In genomic region chr5:122026284-122026683, GRCm38 (mm10) we compare ENCODE assay signal across 13 mouse cellular contexts. TPM values are rescaled to one million over a fixed set of nuclear protein-coding genes. Genes with fewer than 3 reads are reported as not detected.
"Had no signal": no experiment of that assay in that cellular context is flagged by ENCODE, and none has a peak within 500 bp of the region (broad histone marks: within the 10 kb centered on the region; RNA-seq: fewer than 3 reads in every experiment).

No protein-coding gene starts in this region.

- H3K4me1 ChIP-seq: midbrain, embryonic 13.5 days had no signal

- H3K4me2 ChIP-seq: lung, embryonic 14.5 days; midbrain, embryonic 13.5 days; neural tube, embryonic 15.5 days had no signal

- H3K27ac ChIP-seq: left cerebral cortex, adult 2 months; limb, embryonic 10.5 days; midbrain, embryonic 13.5 days; neural tube, embryonic 15.5 days; stomach, postnatal 0 days had no signal

- H3K36me3 ChIP-seq: limb, embryonic 10.5 days; neural tube, embryonic 15.5 days had no signal

- DNase-seq: kidney, adult 8-10 months; kidney, postnatal 25 days; lung, embryonic 14.5 days; thymus, postnatal 4 days had no signal

- H3K4me3 ChIP-seq: left cerebral cortex, adult 2 months; limb, embryonic 10.5 days; midbrain, embryonic 13.5 days; myocyte; neural tube, embryonic 15.5 days had no signal

- ATAC-seq: inflammation-experienced regulatory T-cells, adult 6 months; intestine, postnatal 0 days; midbrain, embryonic 13.5 days had no signal

- H3K27me3 ChIP-seq: midbrain, embryonic 13.5 days; neural tube, embryonic 15.5 days had no signal

- H3K9me3 ChIP-seq: limb, embryonic 10.5 days; neural tube, embryonic 15.5 days had no signal

- H3K9ac ChIP-seq: lung, embryonic 14.5 days; midbrain, embryonic 13.5 days; neural tube, embryonic 15.5 days had no signal

RNA-seq across cellular contexts. Expression of gene Cux2, which starts 23.6 kb away (rescaled TPM):
- total RNA-seq: megakaryocyte-erythroid progenitor cell, adult 5-6 weeks had no signal
